Mouse (Mus musculus) left cerebral cortex, postnatal 36 days (tissue): ENCODE data around the gene Camta1. TPM values are rescaled to one million over a fixed set of nuclear protein-coding genes. Genes with fewer than 3 reads are reported as not detected.

ENCODE experiments used
- DNase-seq, 2 experiments: peaks; one replicate each; pipeline ENCODE4 v3.0.0; 2021 to 2022; ENCODE audit warnings: low spot score in 2 of 2, mixed read lengths in 1 of 2
- intact Hi-C: fragments of 180-260 bp; cut with DNase I; formaldehyde crosslinking; loops from one replicate; pipeline ENCODE4 v1.15.1; 2025
- total RNA-seq, 2 experiments: library from RNA; stranded (reverse); gene quantifications; 2 replicates each; pipeline ENCODE4 v1.2.3; 2021

Camta1 gene
- total RNA-seq, 2 experiments from 2014 or later: 207 to 216 TPM

GRCm38 (mm10) chr4:151097104-151097438 is 764.6 kb downstream of the Camta1 start:
- intact Hi-C loops: loop anchor here (5.0 kb wide), 1 partner anchor 40 kb away; no protein-coding TSS in a partner anchor
- no peak for DNase-seq

DNA sequence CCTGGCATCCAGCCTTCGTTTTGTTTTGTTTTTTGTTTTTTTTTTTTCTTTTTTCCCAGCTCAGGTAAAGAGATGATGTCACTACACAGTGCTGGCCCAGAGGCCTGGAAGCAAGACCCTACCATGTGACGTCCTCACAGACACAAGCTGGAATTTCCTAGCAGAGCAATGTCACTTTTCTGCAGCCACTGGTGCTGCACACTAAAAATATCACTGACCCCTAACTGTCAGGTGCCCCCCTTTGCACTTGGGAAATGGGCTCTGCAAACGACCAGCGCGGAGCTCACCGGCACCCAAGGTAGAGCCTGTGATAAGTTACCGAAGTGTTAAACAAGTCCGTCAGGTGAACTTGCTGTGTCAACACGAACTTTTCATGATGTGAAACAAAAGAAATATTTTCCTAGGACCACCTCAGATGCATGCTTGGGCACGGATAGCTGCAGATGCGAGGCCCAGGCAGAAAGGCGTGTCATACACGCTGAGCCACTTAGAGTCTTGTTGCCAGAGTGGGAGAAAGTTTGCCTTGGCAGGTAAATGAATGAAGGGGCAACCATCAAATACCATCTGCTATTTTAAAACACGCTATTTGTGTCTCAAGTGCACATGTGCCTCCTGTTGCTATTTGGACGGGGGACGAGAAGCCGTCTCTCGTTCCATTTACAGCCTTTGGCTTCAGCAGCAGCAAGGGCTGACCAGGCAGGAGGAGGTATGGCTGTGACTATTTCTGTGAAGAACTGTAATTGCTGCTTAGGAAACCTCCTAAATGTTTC is 765.2 kb downstream of the Camta1 start:
- no peak for DNase-seq
- intact Hi-C loops: loop anchor here (5.0 kb wide), 1 partner anchor 41 kb away; no protein-coding TSS in a partner anchor

- intact Hi-C loops: loop anchor here (5.0 kb wide), 1 partner anchor 42 kb away; no protein-coding TSS in a partner anchor
- no peak for DNase-seq
Observed at GRCm38 (mm10) chr4:151095207-151095606, 766.5 kb downstream of the Camta1 start.

DNA sequence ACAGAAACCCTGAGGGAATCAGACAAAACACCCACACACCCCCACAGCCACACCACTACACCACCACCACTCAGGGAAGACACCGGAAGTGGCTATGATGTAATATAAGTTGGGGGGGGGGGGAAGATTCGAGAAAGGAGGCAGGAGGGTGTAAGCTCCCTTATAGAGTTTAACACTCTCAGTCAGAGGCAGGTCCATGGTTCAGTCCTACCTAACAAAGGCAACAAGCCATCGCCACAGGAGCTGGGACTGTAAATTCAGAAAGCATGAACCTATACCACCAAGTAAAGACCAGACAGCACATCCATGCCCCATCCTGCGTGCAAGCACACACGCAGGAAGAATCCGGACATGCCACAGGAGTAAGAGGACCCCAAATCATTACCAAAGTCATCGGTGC is 772.4 kb downstream of the Camta1 start, which contains the start of gene Gm13090:
TSS of gene Gm13090 (plus strand) at position 301 of the 400 bp plus-strand sequence.
- no peak for DNase-seq
- intact Hi-C loops: no loop called here

DNA sequence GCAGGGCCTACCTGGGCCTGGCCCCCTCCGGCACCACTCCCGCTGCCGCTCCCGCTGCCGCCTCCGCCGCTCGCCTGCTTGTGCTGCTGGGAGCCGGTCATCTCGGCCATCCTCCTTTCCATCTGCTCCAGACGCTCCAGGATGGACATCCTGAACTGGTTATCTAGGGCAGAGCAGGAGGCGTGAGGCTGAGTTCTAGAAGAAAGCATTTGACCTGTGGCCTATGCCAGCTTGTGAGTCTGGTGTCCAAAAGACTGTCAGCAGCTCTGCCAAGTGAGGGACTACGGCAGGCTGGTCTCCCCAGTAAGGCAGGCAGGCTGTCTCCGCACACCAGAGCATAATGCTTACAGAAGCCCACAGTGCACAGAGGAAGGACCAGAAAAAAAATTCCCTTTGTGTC is 772.9 kb downstream of the Camta1 start:
- DNase-seq: no peak
- intact Hi-C loops: no loop called here

DNA sequence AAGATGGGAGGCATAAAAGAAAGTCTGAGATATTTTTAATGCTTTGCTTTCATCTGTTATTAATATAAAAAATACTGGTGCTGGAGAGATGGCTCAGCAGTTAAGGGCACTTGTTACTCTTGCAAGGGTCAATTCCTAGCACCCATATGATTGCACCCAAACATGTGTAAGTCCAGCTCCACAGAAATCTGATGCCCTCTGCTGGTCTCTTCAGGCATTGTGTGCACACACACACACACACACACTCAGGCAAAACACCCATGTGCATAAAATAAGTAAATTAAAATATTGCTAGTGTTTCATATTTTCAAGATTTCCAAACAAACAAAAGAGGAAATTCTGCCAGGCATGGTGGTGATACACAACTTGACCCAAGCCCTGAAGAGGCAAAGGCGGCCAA is 774.3 kb downstream of the Camta1 start:
- intact Hi-C loops: no loop called here
- no peak for DNase-seq

DNA sequence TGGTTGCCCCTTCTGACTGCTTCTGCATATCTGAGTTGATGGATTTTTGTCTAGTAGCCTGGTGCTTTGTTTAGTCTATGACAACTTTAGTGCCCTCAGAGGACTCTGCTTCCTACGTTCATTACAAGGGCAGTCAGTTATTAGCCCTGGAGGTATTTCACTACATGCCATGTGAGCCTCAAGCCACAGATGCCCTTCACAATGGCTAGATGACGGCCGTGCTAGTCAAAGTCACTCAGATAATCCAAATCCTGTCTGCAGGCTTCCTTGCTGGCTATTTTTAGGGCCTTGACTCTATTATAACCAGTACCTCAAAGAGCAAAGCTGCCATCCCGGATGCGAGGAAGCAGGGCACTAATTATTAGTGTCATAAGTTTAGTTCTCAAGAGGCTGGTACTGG is 778.6 kb downstream of the Camta1 start:
- DNase-seq: no peak
- intact Hi-C loops: no loop called here

GRCm38 (mm10) chr4:151081977-151082376 is 779.7 kb downstream of the Camta1 start:
- intact Hi-C loops: no loop called here
- no peak for DNase-seq

GRCm38 (mm10) chr4:151081355-151081754 is 780.3 kb downstream of the Camta1 start:
- intact Hi-C loops: no loop called here

DNA sequence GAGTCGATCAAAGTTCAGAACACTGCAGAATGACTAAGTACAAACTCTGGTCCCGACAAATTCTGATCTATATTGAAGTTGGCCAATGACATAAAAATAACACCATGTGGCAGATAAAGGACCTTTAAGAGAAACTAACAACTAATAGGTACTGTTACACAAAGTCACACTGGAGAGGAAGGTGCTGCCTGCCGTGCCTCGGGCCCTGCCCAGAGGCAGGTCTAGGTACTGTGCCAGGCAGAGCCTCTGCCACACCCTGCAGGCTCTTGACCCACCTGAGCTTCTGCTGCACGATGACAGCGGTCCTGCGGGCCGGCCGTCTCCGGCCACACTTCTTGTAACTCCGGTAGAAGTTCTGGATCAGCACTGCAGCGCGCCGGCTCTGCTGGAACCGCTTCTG is 786.9 kb downstream of the Camta1 start:
- intact Hi-C loops: no loop called here
- DNase-seq: no peak

More at GRCm38 (mm10) chr4:151081355-151081754, 780.3 kb downstream of the Camta1 start:
- no peak for DNase-seq

- DNase-seq: peak; percentile 58 to 68
- intact Hi-C loops: loop anchor here (1.0 kb wide), 1 partner anchor 68 kb away; no protein-coding TSS in a partner anchor
Observed at GRCm38 (mm10) chr4:151073108-151073744, 788.5 kb downstream of the Camta1 start.

DNA sequence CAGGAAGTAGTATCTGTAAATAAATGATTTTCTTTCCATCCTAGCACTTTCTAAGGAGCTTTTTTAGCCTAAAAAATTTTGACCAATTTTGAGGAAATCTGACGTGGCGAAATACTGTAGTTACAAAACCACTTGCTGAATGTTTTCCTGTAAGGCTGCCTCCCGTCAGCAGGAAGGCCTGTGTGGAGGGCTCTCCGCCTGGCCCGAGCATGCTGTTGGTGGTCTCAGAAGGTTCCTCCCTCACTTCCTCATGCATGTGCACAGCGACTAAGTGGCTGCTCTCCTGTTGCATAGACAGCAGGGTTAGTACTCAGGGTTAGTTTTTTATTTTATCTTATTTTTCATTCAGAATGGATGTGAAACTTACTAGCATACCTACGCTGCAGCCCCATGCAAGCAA is 790.7 kb downstream of the Camta1 start:
- no peak for DNase-seq
- intact Hi-C loops: no loop called here

DNA sequence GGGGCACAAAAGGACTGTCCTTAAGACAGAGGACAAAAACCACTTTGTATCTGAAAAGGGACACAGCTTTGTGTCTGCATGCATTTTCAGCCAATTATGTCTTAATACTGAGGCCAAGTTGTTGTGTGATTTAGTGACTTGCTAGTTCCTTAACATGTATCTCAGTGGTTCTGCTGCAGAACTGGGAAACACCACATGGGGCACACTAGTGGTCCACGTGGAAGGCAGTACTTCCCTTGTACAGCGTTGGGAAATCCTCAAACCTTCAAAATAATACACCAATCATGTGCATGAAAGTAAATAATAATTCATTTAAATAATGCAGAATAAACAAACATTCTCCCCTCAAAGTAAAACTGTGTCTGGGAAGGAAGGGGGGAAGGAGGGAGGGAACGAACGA is 792.9 kb downstream of the Camta1 start:
- intact Hi-C loops: no loop called here

GRCm38 (mm10) chr4:151059566-151059965 is 802.1 kb downstream of the Camta1 start:
- no peak for DNase-seq
- intact Hi-C loops: no loop called here

More for the DNA sequence above, 792.9 kb downstream of the Camta1 start:
- DNase-seq: no peak

- intact Hi-C loops: no loop called here
- DNase-seq: no peak
Observed at GRCm38 (mm10) chr4:151058634-151059033, 803.0 kb downstream of the Camta1 start.

DNA sequence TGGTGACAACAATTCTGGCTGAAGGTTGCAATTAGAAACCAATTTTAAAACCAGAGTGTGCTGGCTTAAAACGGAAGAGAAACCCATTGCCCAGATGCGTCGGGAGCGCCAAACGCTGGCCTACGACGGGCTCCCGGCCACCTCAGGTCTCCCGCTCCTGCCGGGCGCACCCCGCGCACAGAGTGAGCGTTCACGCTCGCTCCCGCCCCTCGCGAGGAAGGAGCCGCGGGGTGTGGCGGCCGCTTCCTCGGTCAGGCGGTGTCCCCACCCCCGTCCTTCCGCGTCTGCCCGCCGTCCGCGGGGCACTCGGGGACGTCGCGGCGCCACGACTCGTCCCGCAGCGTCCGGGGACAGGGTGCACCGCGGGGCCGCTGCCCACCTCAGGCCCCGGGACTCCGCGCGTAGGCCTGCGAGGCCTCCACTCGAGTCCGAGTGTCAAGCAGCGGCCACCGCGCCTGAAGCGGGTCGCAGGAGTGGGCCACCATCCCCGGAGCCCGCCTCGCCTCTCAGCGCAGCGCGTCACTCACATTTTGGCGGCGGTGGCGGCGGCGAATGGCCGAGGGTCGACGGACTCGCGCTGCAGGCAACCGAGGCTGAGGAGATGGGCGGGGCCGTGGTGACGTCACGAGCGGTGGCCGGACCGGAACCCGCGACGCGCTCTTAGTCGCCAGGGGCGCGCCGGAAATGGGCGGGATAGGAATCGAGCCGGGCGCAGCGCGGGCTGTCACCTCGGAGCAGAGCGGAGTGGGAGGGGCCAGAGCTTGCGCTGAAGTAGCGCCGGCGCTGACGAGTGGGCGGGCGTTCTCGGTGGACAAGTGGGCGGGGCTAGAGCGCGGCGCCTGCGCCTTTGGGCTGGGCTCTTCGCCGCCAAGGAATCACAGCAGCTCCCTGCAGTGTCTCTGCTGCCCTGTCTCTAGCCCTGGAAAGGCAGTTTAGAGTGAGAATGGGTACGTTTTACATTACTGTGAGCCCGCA is 804.0 kb downstream of the Camta1 start, which contains the start of gene Vamp3:
TSS of gene Vamp3 (minus strand) at position 617 of the 975 bp plus-strand sequence.
- DNase-seq: peak; percentile 98 to 99
- intact Hi-C loops: no loop called here

DNA sequence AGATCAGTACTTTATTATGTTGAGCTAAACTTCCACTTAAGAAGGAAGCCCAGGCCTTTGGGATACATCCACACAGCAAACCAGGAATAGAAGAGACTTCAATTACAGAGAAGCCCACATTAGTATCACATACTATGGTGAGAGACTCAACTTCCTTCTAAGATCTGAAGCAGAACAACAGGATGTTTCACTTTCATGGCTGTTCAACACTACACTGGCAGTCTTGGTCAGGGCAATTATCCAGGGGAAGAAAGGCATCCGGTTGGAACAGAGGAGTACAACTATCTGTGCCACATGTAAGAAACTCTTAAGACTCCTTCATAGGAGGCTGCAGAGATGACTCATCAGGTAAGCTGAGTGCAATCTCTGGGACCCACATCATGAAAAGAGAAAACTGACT is 810.5 kb downstream of the Camta1 start:
- intact Hi-C loops: no loop called here

DNA sequence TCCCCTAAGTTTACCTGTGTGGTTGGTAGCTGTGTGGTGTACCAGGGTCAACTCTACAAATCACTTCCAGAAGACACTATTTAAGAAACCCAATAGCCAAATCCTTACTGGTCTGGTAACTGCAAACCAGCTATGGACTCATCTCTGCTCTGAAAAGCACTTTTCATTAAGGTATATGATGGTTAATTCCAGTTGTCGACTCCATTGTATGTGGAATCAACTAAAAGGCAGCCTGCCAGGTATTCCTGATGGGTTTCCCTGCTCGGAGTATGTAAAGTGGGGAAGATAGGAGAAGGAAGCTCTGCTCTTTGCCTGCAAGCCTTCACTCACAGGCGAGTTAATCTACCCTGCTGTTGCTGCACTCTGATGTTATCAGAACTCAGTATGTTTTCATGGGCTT is 815.2 kb downstream of the Camta1 start:
- no peak for DNase-seq
- intact Hi-C loops: loop anchor here (10.0 kb wide), 1 partner anchor 818 kb away; the partner anchor contains the start of gene Camta1

More for the DNA sequence above, 810.5 kb downstream of the Camta1 start:
- no peak for DNase-seq

- peak; percentile 55 to 70 for DNase-seq
- intact Hi-C loops: loop anchor here (10.0 kb wide), 1 partner anchor 820 kb away; the partner anchor contains the start of gene Camta1
Observed at GRCm38 (mm10) chr4:151044944-151045570, 816.6 kb downstream of the Camta1 start.
